Mouse (Mus musculus) testis, adult 2 months (tissue): ENCODE data around the gene Olfr857. TPM values are rescaled to one million over a fixed set of nuclear protein-coding genes. Genes with fewer than 3 reads are reported as not detected.
"Not testable (repeated sequence)": the region's sequence is repeated elsewhere in the genome, so short reads cannot be mapped to it uniquely, and the experiment has no call there.

Experiments used
- H3K27ac ChIP-seq: fragments of 200-500 bp; 2 replicates; pipeline ENCODE4 v1.5.1; 2012; ENCODE audit warnings: low read depth, low read length; ENCODE audit not compliant: control insufficient read depth, insufficient read depth
- H3K27me3 ChIP-seq: fragments of 200-500 bp; 2 replicates; pipeline ENCODE4 v1.6.1; 2012; ENCODE audit warnings: mild to moderate bottlenecking, low read length, moderate library complexity; ENCODE audit not compliant: control insufficient read depth, insufficient read depth
- H3K36me3 ChIP-seq: fragments of 200-500 bp; 2 replicates; pipeline ENCODE4 v1.6.1; 2012; ENCODE audit warnings: mild to moderate bottlenecking, low read length; ENCODE audit not compliant: control insufficient read depth, insufficient read depth
- H3K4me1 ChIP-seq: fragments of 200-500 bp; 2 replicates; pipeline ENCODE4 v1.6.1; 2012; ENCODE audit warnings: low read length; ENCODE audit not compliant: control insufficient read depth, insufficient read depth
- H3K4me3 ChIP-seq: fragments of 200-500 bp; 2 replicates; pipeline ENCODE4 v1.5.1; 2012; ENCODE audit warnings: low read depth, mild to moderate bottlenecking, low read length, moderate library complexity, mixed read lengths; ENCODE audit not compliant: control insufficient read depth
- CTCF ChIP-seq: fragments of 200-500 bp; IDR thresholded peaks from 2 replicates; pipeline ENCODE4 v1.5.1; 2012; ENCODE audit warnings: low read depth, mild to moderate bottlenecking, inconsistent platforms, low read length, moderate library complexity; ENCODE audit not compliant: control insufficient read depth, insufficient read depth, insufficient replicate concordance
- POLR2A ChIP-seq: fragments of 200-500 bp; IDR thresholded peaks from 2 replicates; pipeline ENCODE4 v1.6.1; 2012; ENCODE audit warnings: low read depth, mild to moderate bottlenecking, inconsistent platforms, low read length, moderate library complexity; ENCODE audit not compliant: control insufficient read depth
- polyA plus RNA-seq: library from polyadenylated mRNA; depleted of rRNA; stranded (reverse); fragments of >200 nt; gene quantifications from 2 replicates; pipeline ENCODE4 v1.2.3, GENCODE M21; 2012; rRNA removed

Olfr857 gene
- polyA plus RNA-seq: not detected in 2 replicates

GRCm38 (mm10) chr9:19709133-19709532 lies at the start of gene Olfr857:
Gene Olfr857, plus strand, starts transcription at chr9:19709433.
- no peak within 1 kb of the TSS for H3K4me3 ChIP-seq
- H3K36me3 ChIP-seq: no peaks in the 10 kb centered on the region
- TF ChIP-seq POLR2A: no peak
- no peak for TF ChIP-seq CTCF
- H3K4me1 ChIP-seq: no peaks in the 10 kb centered on the region
- no peaks in the 10 kb centered on the region for H3K27me3 ChIP-seq
- no peak within 1 kb of the TSS for H3K27ac ChIP-seq

DNA sequence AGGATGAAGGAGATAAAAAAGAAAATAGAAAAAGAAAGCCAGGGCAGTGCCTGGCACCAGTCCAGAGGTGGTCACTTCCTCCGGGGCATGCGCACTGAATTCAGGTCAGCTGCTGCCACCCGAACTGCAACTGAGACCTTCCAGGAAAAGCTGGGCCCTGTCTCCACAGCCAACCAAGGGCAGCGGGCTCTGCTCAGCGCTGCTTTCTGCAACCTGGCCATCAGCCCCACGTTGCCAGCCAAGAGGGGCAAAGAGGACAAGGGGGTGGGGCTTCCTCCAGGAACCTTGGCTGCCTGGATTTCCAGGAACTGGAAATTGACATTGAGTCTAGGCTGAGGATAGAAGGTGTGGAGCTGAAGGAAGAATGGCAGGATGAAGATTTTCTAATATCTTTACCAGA lies 19.0 kb upstream of the Olfr857 start:
- no peaks in the 10 kb centered on the region for H3K36me3 ChIP-seq
- H3K27ac ChIP-seq: no peak overlapping the region
- no peaks in the 10 kb centered on the region for H3K4me1 ChIP-seq
- TF ChIP-seq POLR2A (no peak), CTCF (no peak)
- H3K27me3 ChIP-seq: no peaks in the 10 kb centered on the region
- no peak overlapping the region for H3K4me3 ChIP-seq

GRCm38 (mm10) chr9:19691426-19691825 lies 17.8 kb upstream of the Olfr857 start:
- Histone ChIP-seq H3K4me1 (no peaks in the 10 kb centered on the region), H3K27me3 (no peaks in the 10 kb centered on the region), H3K27ac (no peak overlapping the region), H3K36me3 (no peaks in the 10 kb centered on the region), H3K4me3 (no peak overlapping the region)
- TF ChIP-seq POLR2A: no peak
- TF ChIP-seq CTCF: no peak

- H3K27ac ChIP-seq: no peak overlapping the region
Observed at GRCm38 (mm10) chr9:19692430-19692829, 16.8 kb upstream of the Olfr857 start.

DNA sequence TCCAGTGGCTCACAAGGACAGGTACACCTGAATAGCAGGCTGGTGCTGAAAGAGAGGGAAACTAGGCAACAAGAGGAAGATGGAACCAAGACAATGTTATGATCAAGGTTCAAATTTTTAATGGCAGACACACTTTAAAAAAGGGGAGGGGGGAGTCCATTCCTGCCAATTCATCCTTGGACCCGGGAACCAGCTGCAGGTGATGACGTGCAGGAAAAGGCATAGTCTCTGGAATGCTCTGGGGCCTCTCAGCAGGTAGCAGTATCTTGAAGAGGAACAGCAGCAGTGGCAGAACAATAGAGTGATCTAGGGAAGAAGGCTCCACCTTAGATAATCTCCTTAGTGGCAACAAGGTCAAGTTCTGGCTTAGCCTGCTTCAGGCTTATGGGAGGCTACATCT lies 14.9 kb upstream of the Olfr857 start:
- not testable (repeated sequence) for H3K4me1 ChIP-seq, H3K4me3 ChIP-seq, H3K27ac ChIP-seq, H3K36me3 ChIP-seq, H3K27me3 ChIP-seq

More at GRCm38 (mm10) chr9:19692430-19692829, 16.8 kb upstream of the Olfr857 start:
- TF ChIP-seq POLR2A (no peak), CTCF (no peak)
- no peaks in the 10 kb centered on the region for H3K36me3 ChIP-seq
- H3K4me3 ChIP-seq: no peak overlapping the region
- H3K4me1 ChIP-seq: no peaks in the 10 kb centered on the region
- no peaks in the 10 kb centered on the region for H3K27me3 ChIP-seq

DNA sequence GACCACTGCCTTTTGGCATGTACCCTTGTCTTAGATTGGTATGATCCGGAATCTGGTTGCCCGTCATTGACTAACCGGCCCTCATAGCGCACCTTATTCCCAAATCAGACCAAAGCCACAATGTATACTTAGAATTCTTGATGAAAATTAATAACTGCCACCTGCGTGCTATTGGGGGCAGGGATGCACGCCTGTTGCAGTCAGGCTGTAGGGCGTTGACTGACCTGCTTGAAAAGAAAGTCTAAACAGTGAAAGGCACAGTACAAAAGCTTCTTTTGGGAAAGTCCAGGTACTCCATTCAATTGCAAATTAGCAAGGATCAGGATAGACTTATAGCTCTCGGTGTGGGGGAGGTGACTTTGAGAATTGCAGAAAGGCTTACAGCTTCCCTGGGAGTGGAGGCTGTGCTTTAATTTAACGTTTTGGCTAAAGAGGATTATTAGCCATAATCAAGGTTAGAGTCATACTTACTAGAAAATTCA lies 14.3 kb upstream of the Olfr857 start:
- not testable (repeated sequence) for H3K27ac ChIP-seq, H3K36me3 ChIP-seq, H3K4me1 ChIP-seq, H3K27me3 ChIP-seq, H3K4me3 ChIP-seq

DNA sequence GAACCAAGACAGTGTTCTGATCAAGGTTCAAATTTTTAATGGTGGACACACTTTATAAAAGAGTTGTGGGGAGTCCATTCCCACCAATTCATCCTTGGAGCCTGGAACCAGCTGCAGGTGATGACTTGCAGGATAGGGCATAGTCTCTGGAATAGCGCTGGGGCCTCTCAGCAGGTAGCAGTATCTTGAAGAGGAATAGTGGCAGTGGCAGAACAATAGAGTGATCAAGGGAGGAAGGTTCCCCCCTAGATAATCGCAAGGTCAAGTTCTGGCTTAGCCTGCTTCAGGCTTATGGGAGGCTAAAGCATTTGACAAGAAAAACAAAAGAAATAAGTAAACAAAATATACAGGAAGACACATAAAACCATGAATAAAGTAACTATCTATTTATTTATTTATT lies 4.7 kb upstream of the Olfr857 start:
- not testable (repeated sequence) for H3K27me3 ChIP-seq, H3K27ac ChIP-seq, H3K36me3 ChIP-seq

More for the DNA sequence above, 4.7 kb upstream of the Olfr857 start:
- H3K4me3 ChIP-seq, H3K4me1 ChIP-seq: not testable (repeated sequence)

Other genes with a start within 250 kb of the Olfr857 start
- gene Olfr850, start 231.2 kb upstream of the Olfr857 start, polyA plus RNA-seq: not detected in 2 replicates
- gene Olfr851, start 216.1 kb upstream of the Olfr857 start, polyA plus RNA-seq: not detected in 2 replicates
- gene Olfr853, start 168.4 kb upstream of the Olfr857 start, polyA plus RNA-seq: not detected in 2 replicates
- gene Olfr854, start 142.1 kb upstream of the Olfr857 start, polyA plus RNA-seq: not detected in 2 replicates
- not detected in 2 replicates for gene Olfr855, start 126.8 kb upstream of the Olfr857 start, polyA plus RNA-seq
- 10.6 and 10.7 TPM in 2 replicates for gene Zfp317, start 87.3 kb upstream of the Olfr857 start, polyA plus RNA-seq
- gene Olfr58, start 70.8 kb downstream of the Olfr857 start, polyA plus RNA-seq: not detected in 2 replicates
- not detected in 2 replicates for gene Olfr859, start 95.5 kb downstream of the Olfr857 start, polyA plus RNA-seq
- gene Olfr860, start 140.3 kb downstream of the Olfr857 start, polyA plus RNA-seq: not detected in 2 replicates
- gene Olfr862, start 178.6 kb downstream of the Olfr857 start, polyA plus RNA-seq: not detected in 2 replicates
- not detected in 2 replicates for gene Olfr77, start 207.4 kb downstream of the Olfr857 start, polyA plus RNA-seq